Mouse (Mus musculus) CH12.LX (cell line): ENCODE measurements around the gene Mapk13. TPM values are rescaled to one million over a fixed set of nuclear protein-coding genes. Genes with fewer than 3 reads are reported as not detected.

ENCODE experiments used
- DNase-seq: peaks from one replicate; pipeline ENCODE4 v3.0.0-alpha.2; 2013; ENCODE audit errors: extremely low read depth
- H3K27ac ChIP-seq: 2 replicates; pipeline ENCODE4 v1.5.1; 2012; ENCODE audit warnings: low read depth, mild to moderate bottlenecking, control low read depth, moderate library complexity; ENCODE audit not compliant: insufficient read depth
- H3K27me3 ChIP-seq: replicated peaks from 2 replicates; pipeline ENCODE3; 2012; ENCODE audit warnings: inconsistent platforms
- H3K36me3 ChIP-seq, 2 experiments: replicated peaks in 1 of 2; 2 replicates each; pipeline versions ENCODE3 to v1.6.1; 2012; ENCODE audit warnings: inconsistent platforms in 1 of 2, low read length in 1 of 2, mild to moderate bottlenecking in 1 of 2, mixed read lengths in 1 of 2, moderate library complexity in 1 of 2; ENCODE audit not compliant: control insufficient read depth in 1 of 2, insufficient read depth in 1 of 2
- H3K4me1 ChIP-seq, 2 experiments: 2 replicates each; pipeline ENCODE4 v1.6.1; 2012; ENCODE audit warnings: inconsistent platforms in 1 of 2, moderate library complexity in 1 of 2; ENCODE audit not compliant: insufficient read depth in 2 of 2, control insufficient read depth in 1 of 2
- H3K4me2 ChIP-seq: 2 replicates; pipeline ENCODE4 v1.6.1; 2012; ENCODE audit warnings: low read depth, mild to moderate bottlenecking, control low read depth; ENCODE audit not compliant: poor library complexity, insufficient read depth, severe bottlenecking
- H3K4me3 ChIP-seq, 3 experiments: fragments of 150-350 bp in 1 of 3; sonication (generic) in 1 of 3; replicated peaks in 1 of 3; 2 replicates each; pipeline versions ENCODE3 to v1.5.1; 2011 to 2012; ENCODE audit warnings: low read depth in 2 of 3, low read length in 2 of 3, mild to moderate bottlenecking in 2 of 3, moderate library complexity in 2 of 3, control low read depth in 1 of 3, improper control_type of control experiment in 1 of 3, inconsistent platforms in 1 of 3, mixed read lengths in 1 of 3; ENCODE audit not compliant: poor library complexity in 1 of 3
- H3K79me2 ChIP-seq: replicated peaks from 2 replicates; pipeline ENCODE4 v1.6.1; 2012; ENCODE audit warnings: mild to moderate bottlenecking, moderate library complexity; ENCODE audit not compliant: control insufficient read depth, poor library complexity, insufficient read depth, severe bottlenecking; ENCODE audit errors: extremely low read depth
- H3K9ac ChIP-seq: 2 replicates; pipeline ENCODE4 v1.6.1; 2012; ENCODE audit warnings: low read depth, mild to moderate bottlenecking, control low read depth, moderate library complexity; ENCODE audit not compliant: insufficient read depth
- H3K9me3 ChIP-seq: replicated peaks from 2 replicates; pipeline ENCODE3; 2012; ENCODE audit warnings: low read length, inconsistent platforms, mixed read lengths
- E2F4 ChIP-seq: IDR thresholded peaks from 2 replicates; pipeline ENCODE4 v1.6.1; 2011; ENCODE audit warnings: low read depth, low read length, improper control_type of control experiment; ENCODE audit not compliant: insufficient replicate concordance
- GABPA ChIP-seq: IDR thresholded peaks from 2 replicates; pipeline ENCODE4 v1.6.1; 2012; ENCODE audit warnings: low read depth, low read length, improper control_type of control experiment, inconsistent platforms; ENCODE audit not compliant: insufficient replicate concordance
- HCFC1 ChIP-seq: IDR thresholded peaks from 2 replicates; pipeline ENCODE4 v1.6.1; 2012; ENCODE audit warnings: low read depth, mild to moderate bottlenecking, inconsistent platforms, low read length, improper control_type of control experiment
- MAFK ChIP-seq: IDR thresholded peaks from 2 replicates; pipeline ENCODE4 v1.6.1; 2011; ENCODE audit warnings: low read length, improper control_type of control experiment; ENCODE audit not compliant: insufficient replicate concordance
- MYC ChIP-seq: IDR thresholded peaks from 2 replicates; pipeline ENCODE4 v1.6.1; 2011; ENCODE audit warnings: low read depth, mild to moderate bottlenecking, improper control_type of control experiment, low read length
- POLR2AphosphoS2 ChIP-seq: IDR thresholded peaks from 2 replicates; pipeline ENCODE4 v1.6.1; 2011; ENCODE audit warnings: low read depth, low read length, improper control_type of control experiment
- UBTF ChIP-seq: IDR thresholded peaks from 2 replicates; pipeline ENCODE4 v1.6.1; 2012; ENCODE audit warnings: low read depth, mild to moderate bottlenecking, inconsistent platforms, low read length, improper control_type of control experiment, moderate library complexity
- ZKSCAN1 ChIP-seq: IDR thresholded peaks from 2 replicates; pipeline ENCODE4 v1.6.1; 2012; ENCODE audit warnings: low read depth, inconsistent platforms, low read length, improper control_type of control experiment, borderline replicate concordance
- dilution Hi-C: fragments of 300-500 bp; cut with MboI; formaldehyde crosslinking; loops from 2 replicates; pipeline ENCODE4 v1.14.3; 2020; ENCODE audit warnings: low sequenced_read_pairs; ENCODE audit not compliant: extremely low pct_unique_long_range_greater_than_20kb, extremely low pct_ligation_motif_present
- in situ Hi-C: fragments of 300-500 bp; cut with MboI; formaldehyde crosslinking; loops from 3 replicates; pipeline ENCODE4 v1.14.3; 2019; ENCODE audit warnings: low sequenced_read_pairs, low pct_ligation_motif_present, low pct_unique_long_range_greater_than_20kb, mixed read lengths
- polyA plus RNA-seq: library from polyadenylated mRNA; unstranded; fragments of >175 nt; gene quantifications from 2 replicates; pipeline ENCODE4 v1.2.1, GENCODE M21; 2012; ENCODE audit warnings: low read depth; ENCODE audit not compliant: insufficient read length
- total RNA-seq, 2 experiments: library from RNA; depleted of rRNA; stranded (reverse); fragments of 300-350 nt in 1 of 2; fragments of >200 nt in 1 of 2; gene quantifications; 2 replicates each; pipeline ENCODE4 v1.2.3; 2012 to 2014

The Mapk13 gene
- total and polyA plus RNA-seq, 3 experiments: not detected

GRCm38 (mm10) chr17:28829120-28829519 is 60.0 kb downstream of the Mapk13 start:
- no peak overlapping the region for H3K4me2 ChIP-seq
- dilution Hi-C loops (no loop called here), in situ Hi-C loops (no loop called here)
- no peak for TF ChIP-seq ZKSCAN1
- no peak for TF ChIP-seq E2F4
- TF ChIP-seq GABPA: no peak
- no peak for TF ChIP-seq MYC
- TF ChIP-seq MAFK: no peak
- no peak for TF ChIP-seq UBTF
- no peak for TF ChIP-seq HCFC1
- TF ChIP-seq POLR2AphosphoS2: no peak
- peaks cover 26 to 80% of the 10 kb centered on the region in 2 experiments for H3K36me3 ChIP-seq
- H3K27ac ChIP-seq: no peak overlapping the region
- no peaks in the 10 kb centered on the region for H3K79me2 ChIP-seq
- no peaks in the 10 kb centered on the region for H3K9me3 ChIP-seq
- H3K4me1 ChIP-seq: peaks cover 5 to 28% of the 10 kb centered on the region in 2 experiments
- no peak overlapping the region for H3K4me3 ChIP-seq
- H3K27me3 ChIP-seq: no peaks in the 10 kb centered on the region
- DNase-seq: no peak
- no peak overlapping the region for H3K9ac ChIP-seq

Other genes starting within 250 kb of the Mapk13 start
- not detected in 2 replicates for gene Armc12, start 238.5 kb upstream of the Mapk13 start, total RNA-seq (2012; rRNA removed)
- not detected in 2 replicates for gene Armc12, start 238.5 kb upstream of the Mapk13 start, total RNA-seq (2014; rRNA removed)
- not detected in 2 replicates for gene Armc12, start 238.5 kb upstream of the Mapk13 start, polyA plus RNA-seq
- not detected in 2 replicates for gene Clpsl2, start 219.9 kb upstream of the Mapk13 start, total RNA-seq (2012; rRNA removed)
- gene Clpsl2, start 219.9 kb upstream of the Mapk13 start, total RNA-seq (2014; rRNA removed): not detected in 2 replicates
- not detected in 2 replicates for gene Clpsl2, start 219.9 kb upstream of the Mapk13 start, polyA plus RNA-seq
- not detected in 2 replicates for gene Clps, start 208.5 kb upstream of the Mapk13 start, total RNA-seq (2012; rRNA removed)
- gene Clps, start 208.5 kb upstream of the Mapk13 start, total RNA-seq (2014; rRNA removed): not detected in 2 replicates
- not detected in 2 replicates for gene Clps, start 208.5 kb upstream of the Mapk13 start, polyA plus RNA-seq
- 0.08 TPM in 1 of 2 replicates, not detected in the other for gene Lhfpl5, start 193.7 kb upstream of the Mapk13 start, total RNA-seq (2012; rRNA removed)
- gene Lhfpl5, start 193.7 kb upstream of the Mapk13 start, total RNA-seq (2014; rRNA removed): not detected in 2 replicates
- gene Lhfpl5, start 193.7 kb upstream of the Mapk13 start, polyA plus RNA-seq: not detected in 2 replicates
- 65.9 and 83.3 TPM in 2 replicates for gene Srpk1, start 146.6 kb upstream of the Mapk13 start, total RNA-seq (2012; rRNA removed)
- 60.8 and 70.0 TPM in 2 replicates for gene Srpk1, start 146.6 kb upstream of the Mapk13 start, total RNA-seq (2014; rRNA removed)
- gene Srpk1, start 146.6 kb upstream of the Mapk13 start, polyA plus RNA-seq: 129 and 163 TPM in 2 replicates
- gene Slc26a8, start 79.1 kb upstream of the Mapk13 start, total RNA-seq (2012; rRNA removed): not detected in 2 replicates
- gene Slc26a8, start 79.1 kb upstream of the Mapk13 start, total RNA-seq (2014; rRNA removed): not detected in 2 replicates
- 0.11 and 0.44 TPM in 2 replicates for gene Slc26a8, start 79.1 kb upstream of the Mapk13 start, polyA plus RNA-seq
- 27.1 and 27.6 TPM in 2 replicates for gene Mapk14, start 78.0 kb upstream of the Mapk13 start, total RNA-seq (2012; rRNA removed)
- 21.0 and 22.6 TPM in 2 replicates for gene Mapk14, start 78.0 kb upstream of the Mapk13 start, total RNA-seq (2014; rRNA removed)
- gene Mapk14, start 78.0 kb upstream of the Mapk13 start, polyA plus RNA-seq: 59.8 and 69.5 TPM in 2 replicates
- gene AC170998.1, start 43.2 kb upstream of the Mapk13 start, total RNA-seq (2012; rRNA removed): 0.38 TPM in 1 of 2 replicates, not detected in the other
- gene AC170998.1, start 43.2 kb upstream of the Mapk13 start, total RNA-seq (2014; rRNA removed): not detected in 2 replicates
- 0.50 TPM in 1 of 2 replicates, not detected in the other for gene AC170998.1, start 43.2 kb upstream of the Mapk13 start, polyA plus RNA-seq
- 1.5 and 2.3 TPM in 2 replicates for gene Brpf3, start 31.8 kb downstream of the Mapk13 start, total RNA-seq (2012; rRNA removed)
- gene Brpf3, start 31.8 kb downstream of the Mapk13 start, total RNA-seq (2014; rRNA removed): 0.40 and 0.96 TPM in 2 replicates
- gene Brpf3, start 31.8 kb downstream of the Mapk13 start, polyA plus RNA-seq: 8.5 and 12.1 TPM in 2 replicates
- not detected in 2 replicates for gene Pnpla1, start 89.1 kb downstream of the Mapk13 start, total RNA-seq (2012; rRNA removed)
- gene Pnpla1, start 89.1 kb downstream of the Mapk13 start, total RNA-seq (2014; rRNA removed): not detected in 2 replicates
- not detected in 2 replicates for gene Pnpla1, start 89.1 kb downstream of the Mapk13 start, polyA plus RNA-seq
- gene 4930539E08Rik, start 146.0 kb downstream of the Mapk13 start, total RNA-seq (2012; rRNA removed): 1.4 TPM in 2 replicates
- gene 4930539E08Rik, start 146.0 kb downstream of the Mapk13 start, total RNA-seq (2014; rRNA removed): 0.57 and 0.62 TPM in 2 replicates
- gene 4930539E08Rik, start 146.0 kb downstream of the Mapk13 start, polyA plus RNA-seq: 1.2 and 1.4 TPM in 2 replicates
- gene Pxt1, start 174.5 kb downstream of the Mapk13 start, total RNA-seq (2012; rRNA removed): not detected in 2 replicates
- gene Pxt1, start 174.5 kb downstream of the Mapk13 start, total RNA-seq (2014; rRNA removed): not detected in 2 replicates
- not detected in 2 replicates for gene Pxt1, start 174.5 kb downstream of the Mapk13 start, polyA plus RNA-seq
- gene Kctd20, start 182.7 kb downstream of the Mapk13 start, total RNA-seq (2012; rRNA removed): 40.1 and 41.3 TPM in 2 replicates
- 62.9 and 68.5 TPM in 2 replicates for gene Kctd20, start 182.7 kb downstream of the Mapk13 start, total RNA-seq (2014; rRNA removed)
- 68.6 and 85.2 TPM in 2 replicates for gene Kctd20, start 182.7 kb downstream of the Mapk13 start, polyA plus RNA-seq
- 25.9 and 29.0 TPM in 2 replicates for gene Stk38, start 238.7 kb downstream of the Mapk13 start, total RNA-seq (2012; rRNA removed)
- gene Stk38, start 238.7 kb downstream of the Mapk13 start, total RNA-seq (2014; rRNA removed): 56.0 and 56.4 TPM in 2 replicates
- 50.9 and 56.0 TPM in 2 replicates for gene Stk38, start 238.7 kb downstream of the Mapk13 start, polyA plus RNA-seq